Mouse (Mus musculus) lung, embryonic 14.5 days (tissue): ENCODE data around the gene Rasl12. TPM values are rescaled to one million over a fixed set of nuclear protein-coding genes. Genes with fewer than 3 reads are reported as not detected.

ENCODE experiments used
- ATAC-seq: fragments of 200-750 bp; cut with Nextera tagmentation; 2 replicates; pipeline ENCODE4 v1.8.0; 2017; ENCODE audit warnings: mild to moderate bottlenecking, moderate TSS enrichment, moderate library complexity; ENCODE audit not compliant: insufficient read depth
- DNase-seq: peaks from one replicate; pipeline ENCODE4 v3.0.0-alpha.2; 2015
- H3K27ac ChIP-seq: fragments of 300-500 bp; sonication (generic); 2 replicates; pipeline ENCODE4 v1.5.1; 2014; ENCODE audit warnings: low read depth, mild to moderate bottlenecking, moderate library complexity
- H3K27me3 ChIP-seq: fragments of 300-500 bp; sonication (generic); 2 replicates; pipeline ENCODE4 v1.6.1; 2014; ENCODE audit warnings: low read length, control low read depth; ENCODE audit not compliant: insufficient read depth
- H3K36me3 ChIP-seq: fragments of 300-500 bp; sonication (generic); 2 replicates; pipeline ENCODE4 v1.6.1; 2014; ENCODE audit warnings: control low read depth; ENCODE audit not compliant: insufficient read depth
- H3K4me1 ChIP-seq: fragments of 300-500 bp; sonication (generic); 2 replicates; pipeline ENCODE4 v1.6.1; 2014; ENCODE audit warnings: antibody characterized with exemption, control low read depth; ENCODE audit not compliant: insufficient read depth
- H3K4me2 ChIP-seq: fragments of 300-500 bp; sonication (generic); 2 replicates; pipeline ENCODE4 v1.6.1; 2014; ENCODE audit warnings: mild to moderate bottlenecking
- H3K4me3 ChIP-seq: fragments of 300-500 bp; sonication (generic); 2 replicates; pipeline ENCODE4 v1.5.1; 2014; ENCODE audit warnings: low read depth, low read length
- H3K9ac ChIP-seq: fragments of 300-500 bp; sonication (generic); 2 replicates; pipeline ENCODE4 v1.6.1; 2014
- H3K9me3 ChIP-seq: fragments of 300-500 bp; sonication (generic); 2 replicates; pipeline ENCODE4 v1.6.1; 2016; ENCODE audit warnings: low read depth, low read length, control low read depth
- CTCF ChIP-seq: IDR thresholded peaks from 2 replicates; pipeline ENCODE4 v1.5.1; 2016; ENCODE audit warnings: antibody characterized with exemption, low read depth
- WGBS: fragments of 180-500 bp; shearing (Covaris S2); extraction: QIAGEN DNeasy Blood & Tissue Kit; methylation state at CpG from one replicate; pipeline ENCODE4 v1.1.7; 2014; 5-methylcytosine and 5-hydroxymethylcytosine counted together
- polyA plus RNA-seq: library from polyadenylated mRNA; unstranded; fragments of >200 nt; fragmentation: Nextera tagmentation; extraction: Ambion mirVana; gene quantifications from 2 replicates; pipeline ENCODE4 v1.2.1, GENCODE M21; 2014

Gene Rasl12
- polyA plus RNA-seq, 1 experiment from 2014 or later = 48.8 TPM

DNA sequence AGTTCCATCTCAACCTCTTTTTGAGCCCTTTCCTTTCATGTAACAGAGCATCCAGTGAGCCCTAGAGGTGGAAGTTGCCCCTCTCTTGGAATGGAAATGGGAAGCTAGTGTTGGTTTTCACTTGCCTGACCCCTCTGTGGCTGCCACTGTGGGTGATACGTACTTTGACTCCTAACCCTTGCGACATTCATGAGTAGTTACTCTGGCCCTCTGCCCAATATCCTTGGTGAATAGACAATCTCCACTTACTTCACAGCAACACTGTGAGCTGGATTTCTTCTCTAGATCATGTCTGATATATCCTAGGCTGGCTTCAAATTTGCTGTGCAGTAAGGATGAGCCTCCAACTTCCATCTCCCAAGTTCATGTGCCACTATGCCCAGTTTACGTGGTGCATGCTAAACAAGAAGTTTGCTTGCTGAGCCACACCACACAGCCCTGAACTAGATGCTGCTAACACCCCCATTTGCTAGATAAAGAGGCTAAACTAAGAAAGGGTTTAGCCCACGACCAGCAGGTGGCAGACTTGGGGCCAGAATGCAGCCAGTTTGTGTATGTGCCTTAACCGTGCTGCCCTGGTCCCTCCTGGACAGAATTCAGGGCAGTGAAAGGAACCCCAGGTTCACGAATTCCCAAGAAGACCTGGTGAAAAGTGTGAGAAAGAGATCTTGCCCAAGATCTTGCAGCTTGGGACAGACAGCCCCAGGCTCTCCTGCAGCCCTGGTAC is 5.5 kb upstream of the Rasl12 start:
- H3K9me3 ChIP-seq = no peaks in the 10 kb centered on the region
- ATAC-seq (no peak), DNase-seq (peak; percentile 88)
- peak; percentile 90 for TF ChIP-seq CTCF
- peaks cover 12% of the 10 kb centered on the region; the same call in 1 of the 2 replicates for H3K4me1 ChIP-seq
- no peak overlapping the region for H3K9ac ChIP-seq
- peaks cover 24% of the 10 kb centered on the region for H3K27me3 ChIP-seq
- H3K36me3 ChIP-seq = no peaks in the 10 kb centered on the region
- no peak overlapping the region for H3K27ac ChIP-seq
- no peak overlapping the region for H3K4me2 ChIP-seq
- 25% methylated on average over 6 of the region's 6 CpGs for WGBS
- no peak overlapping the region for H3K4me3 ChIP-seq

- H3K4me2 ChIP-seq = no peak overlapping the region
- no peak for ATAC-seq
- no peak for DNase-seq
- no peak overlapping the region for H3K9ac ChIP-seq
- TF ChIP-seq CTCF = no peak
- peaks cover 16% of the 10 kb centered on the region; the same call in 1 of the 2 replicates for H3K4me1 ChIP-seq
- WGBS = 37% methylated on average over 2 of the region's 2 CpGs
- no peak overlapping the region for H3K4me3 ChIP-seq
- H3K27ac ChIP-seq = no peak overlapping the region
- no peaks in the 10 kb centered on the region for H3K36me3 ChIP-seq
- H3K27me3 ChIP-seq = peaks cover 24% of the 10 kb centered on the region
- H3K9me3 ChIP-seq = no peaks in the 10 kb centered on the region
Measured at GRCm38 (mm10) chr9:65393606-65394005, 4.7 kb upstream of the Rasl12 start.

DNA sequence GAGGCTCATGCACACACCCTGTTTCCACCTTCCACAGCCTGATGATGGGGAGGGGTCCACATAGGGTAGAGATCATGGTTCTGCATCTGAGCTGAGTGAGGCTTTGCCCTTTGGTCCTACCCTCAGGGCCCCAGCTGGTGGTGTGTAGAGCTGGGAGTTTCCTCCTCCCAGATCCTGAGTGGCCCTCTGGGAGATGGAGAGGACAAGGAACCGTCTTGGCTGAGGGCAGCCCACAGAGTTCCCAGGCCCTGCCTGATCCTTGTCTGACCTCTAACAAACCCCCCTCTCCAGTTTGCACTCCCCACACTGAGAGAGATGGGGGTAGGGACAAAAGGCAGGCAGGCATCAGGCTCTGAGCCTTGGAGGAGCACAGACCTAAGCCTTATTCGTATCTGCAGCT is 3.9 kb upstream of the Rasl12 start:
- no peak for DNase-seq
- TF ChIP-seq CTCF = no peak
- Histone ChIP-seq H3K27ac (0 out of 2 replicates have a peak overlapping the region, but pooled peaks have one; percentile 16), H3K4me3 (no peak overlapping the region), H3K36me3 (no peaks in the 10 kb centered on the region), H3K9me3 (no peaks in the 10 kb centered on the region), H3K9ac (no peak overlapping the region), H3K4me2 (no peak overlapping the region), H3K4me1 (peaks cover 16% of the 10 kb centered on the region; the same call in 1 of the 2 replicates), H3K27me3 (peaks cover 24% of the 10 kb centered on the region)
- 49% methylated on average over 2 of the region's 2 CpGs for WGBS
- no peak for ATAC-seq

DNA sequence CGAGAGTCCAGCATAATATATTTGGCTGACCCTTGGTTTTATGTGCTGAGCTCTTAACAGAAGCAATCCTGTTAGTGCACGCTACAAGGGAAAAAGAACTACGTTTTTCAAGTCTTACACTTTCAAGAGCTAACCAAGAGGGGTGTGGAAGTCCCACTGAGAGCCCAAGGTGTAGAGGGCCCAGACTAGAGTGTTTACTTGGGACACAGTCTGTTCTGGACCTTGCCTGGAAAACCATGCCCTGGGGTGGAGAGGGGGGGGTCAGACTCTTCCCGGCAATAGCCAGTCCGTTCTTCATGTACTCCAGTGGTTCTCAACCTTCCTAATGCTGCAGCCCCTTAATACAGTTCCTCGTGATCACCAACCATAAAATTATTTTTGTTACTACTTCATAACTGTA is 1.6 kb downstream of the Rasl12 start:
- no peak overlapping the region for H3K27ac ChIP-seq
- H3K4me1 ChIP-seq = peaks cover 18% of the 10 kb centered on the region; the same call in 1 of the 2 replicates
- H3K9me3 ChIP-seq = no peaks in the 10 kb centered on the region
- 62% methylated on average over 6 of the region's 6 CpGs for WGBS
- ATAC-seq (no peak), DNase-seq (no peak)
- no peaks in the 10 kb centered on the region for H3K27me3 ChIP-seq
- peak overlapping the region; percentile 72 for H3K4me2 ChIP-seq
- peak overlapping the region; percentile 55 for H3K4me3 ChIP-seq
- no peak for TF ChIP-seq CTCF
- H3K36me3 ChIP-seq = no peaks in the 10 kb centered on the region
- no peak overlapping the region for H3K9ac ChIP-seq

DNA sequence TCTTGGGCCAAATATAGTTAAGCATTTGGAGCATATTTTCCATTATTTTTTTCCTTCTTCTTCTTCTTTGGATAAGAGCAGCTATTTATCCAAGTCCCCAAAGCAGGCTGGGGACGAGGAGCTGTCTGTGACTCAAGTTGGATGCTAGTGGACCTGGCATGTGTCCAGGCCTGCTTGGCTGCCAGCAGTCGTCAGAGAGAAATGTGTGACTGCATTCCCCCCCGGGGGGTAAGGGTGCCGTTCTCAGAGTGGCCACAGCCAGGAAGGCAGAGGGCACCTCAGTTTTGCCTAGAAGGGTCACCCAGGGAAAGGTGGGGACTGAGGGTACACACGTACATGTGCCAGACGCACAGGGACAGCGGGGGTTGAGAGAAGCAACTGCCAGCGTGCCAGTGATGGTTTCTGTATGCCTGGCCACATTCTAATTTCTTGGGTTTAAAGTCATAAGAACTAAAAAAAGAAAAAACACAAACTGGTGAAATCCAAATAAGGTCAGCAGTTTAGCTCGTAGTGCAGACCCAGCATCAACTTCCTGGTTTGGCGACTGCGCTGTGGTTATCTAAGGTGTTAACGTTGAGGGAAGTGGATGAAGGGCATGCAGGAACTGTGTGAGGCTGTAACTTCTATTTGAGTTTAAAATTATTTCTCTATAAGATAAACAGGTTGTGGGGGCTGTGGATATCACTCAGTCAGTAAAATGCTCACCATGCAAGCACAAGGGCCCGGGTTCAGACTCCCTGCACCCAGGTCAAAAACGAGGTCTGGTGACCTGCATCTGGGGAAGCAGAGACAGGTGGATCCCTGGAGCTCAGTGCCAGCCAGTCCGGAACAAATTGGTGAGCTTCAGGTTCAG is 6.3 kb downstream of the Rasl12 start:
- ATAC-seq (peak; percentile 79), DNase-seq (peak; percentile 97)
- Histone ChIP-seq H3K4me1 (peaks cover 8% of the 10 kb centered on the region; the same call in 1 of the 2 replicates), H3K27me3 (no peaks in the 10 kb centered on the region), H3K4me3 (no peak overlapping the region), H3K9ac (no peak overlapping the region; the same call in 1 of the 2 replicates), H3K36me3 (peaks cover 4% of the 10 kb centered on the region; the same call in 1 of the 2 replicates), H3K27ac (peak overlapping the region; percentile 88), H3K4me2 (peak overlapping the region; percentile 41; the same call in 1 of the 2 replicates), H3K9me3 (no peaks in the 10 kb centered on the region)
- peak; percentile 33; the same call in 1 of the 2 replicates for TF ChIP-seq CTCF
- 43% methylated on average over 15 of the region's 15 CpGs for WGBS

DNA sequence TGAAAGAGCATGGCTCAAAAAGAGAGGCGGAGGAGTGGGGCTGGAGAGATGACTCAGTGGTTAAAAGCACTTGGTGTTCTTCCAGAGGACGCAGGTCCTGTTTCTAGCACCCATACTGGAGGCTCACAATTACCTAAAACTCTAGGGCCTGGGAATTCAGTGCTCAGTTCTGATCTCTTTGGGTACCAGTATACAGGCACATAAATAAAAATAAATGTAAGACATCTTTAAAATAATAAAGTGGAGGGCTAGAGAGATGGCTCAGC is 6.8 kb downstream of the Rasl12 start:
- no peak overlapping the region; the same call in 1 of the 2 replicates for H3K9ac ChIP-seq
- 86% methylated on average over 2 of the region's 2 CpGs for WGBS
- DNase-seq (no peak), ATAC-seq (no peak)
- H3K36me3 ChIP-seq = peaks cover 6% of the 10 kb centered on the region; the same call in 1 of the 2 replicates
- H3K4me1 ChIP-seq = peaks cover 6% of the 10 kb centered on the region; the same call in 1 of the 2 replicates
- no peak overlapping the region for H3K4me2 ChIP-seq
- no peak for TF ChIP-seq CTCF
- H3K4me3 ChIP-seq = no peak overlapping the region
- peak overlapping the region; percentile 77 for H3K27ac ChIP-seq
- H3K27me3 ChIP-seq = no peaks in the 10 kb centered on the region
- H3K9me3 ChIP-seq = no peaks in the 10 kb centered on the region

DNA sequence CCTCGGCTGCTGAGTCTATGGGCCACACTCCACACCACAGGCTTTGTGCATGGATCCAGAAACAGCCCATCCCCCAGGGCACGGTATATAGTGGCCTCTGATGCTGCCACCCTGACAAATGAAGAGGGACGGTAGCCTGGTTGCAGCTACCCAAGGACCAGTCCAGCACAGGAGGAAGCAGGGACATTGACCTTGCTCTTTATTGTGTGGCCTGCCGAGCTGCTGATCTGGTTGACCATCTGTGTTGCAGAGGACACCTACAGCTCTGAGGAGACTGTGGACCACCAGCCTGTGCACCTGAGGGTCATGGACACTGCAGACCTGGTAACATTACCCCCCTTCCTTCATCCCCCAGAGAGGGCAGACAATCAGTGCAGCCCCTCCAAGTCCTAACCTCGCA is 9.0 kb downstream of the Rasl12 start:
- H3K27me3 ChIP-seq = no peaks in the 10 kb centered on the region
- no peak overlapping the region for H3K9ac ChIP-seq
- H3K4me2 ChIP-seq = no peak overlapping the region
- peaks cover 21% of the 10 kb centered on the region; the same call in 1 of the 2 replicates for H3K36me3 ChIP-seq
- H3K4me3 ChIP-seq = no peak overlapping the region
- ATAC-seq (no peak), DNase-seq (no peak)
- WGBS = 70% methylated on average over 5 of the region's 5 CpGs
- H3K4me1 ChIP-seq = peaks cover 6% of the 10 kb centered on the region; the same call in 1 of the 2 replicates
- no peaks in the 10 kb centered on the region for H3K9me3 ChIP-seq
- TF ChIP-seq CTCF = no peak
- H3K27ac ChIP-seq = no peak overlapping the region
